Mouse (Mus musculus) kidney, postnatal 36 days (tissue): ENCODE measurements around the gene Gpr119.

ENCODE experiments used
- DNase-seq, 2 experiments: peaks; one replicate each; pipeline ENCODE4 v3.0.0; 2021 to 2022; ENCODE audit warnings: mixed read lengths in 2 of 2

Gene Gpr119

DNA sequence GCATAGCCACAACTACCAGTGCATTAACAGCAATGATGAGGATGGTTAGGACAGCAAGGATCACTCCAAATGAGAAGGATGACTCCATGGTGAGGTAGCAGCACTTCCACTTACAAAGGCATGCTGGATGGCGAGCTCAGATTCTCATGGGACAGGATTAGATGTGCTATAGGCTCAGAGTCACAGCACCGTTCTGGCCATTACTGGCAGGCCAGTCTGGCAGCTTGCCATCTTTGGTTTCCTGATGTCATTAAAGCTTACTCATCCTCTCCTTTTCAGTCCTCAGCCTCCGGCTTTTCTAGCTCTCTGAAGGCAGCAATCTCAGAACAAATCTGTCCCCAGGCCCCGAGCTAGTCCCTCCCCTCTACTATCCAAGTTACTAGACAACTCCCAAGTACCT lies at the start of gene Gpr119:
Gene Gpr119, minus strand, starts transcription at position 308 of the 400 bp plus-strand sequence.
- DNase-seq: peak in 1 of 2 experiments; percentile 3

DNA sequence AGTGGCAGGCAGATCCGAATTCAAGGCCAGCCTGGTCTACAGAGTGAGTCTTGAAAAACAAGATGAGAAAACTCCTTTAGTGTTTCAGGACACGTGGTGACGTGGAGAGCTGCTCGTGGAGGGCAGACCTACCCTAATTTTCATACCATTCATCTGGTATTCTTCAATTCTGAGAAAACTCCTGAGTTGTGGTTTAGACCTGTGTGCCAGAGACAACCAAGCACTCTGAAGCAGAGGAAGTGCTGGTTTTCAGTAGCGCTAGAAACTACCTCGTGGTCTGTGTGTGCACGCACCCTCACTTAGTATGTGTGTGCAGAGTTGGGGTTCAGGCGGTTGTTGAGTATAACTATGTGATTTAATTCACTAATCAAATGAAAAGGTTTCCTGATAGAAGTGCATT lies 38.6 kb upstream of the Gpr119 start:
- no peak for DNase-seq

DNA sequence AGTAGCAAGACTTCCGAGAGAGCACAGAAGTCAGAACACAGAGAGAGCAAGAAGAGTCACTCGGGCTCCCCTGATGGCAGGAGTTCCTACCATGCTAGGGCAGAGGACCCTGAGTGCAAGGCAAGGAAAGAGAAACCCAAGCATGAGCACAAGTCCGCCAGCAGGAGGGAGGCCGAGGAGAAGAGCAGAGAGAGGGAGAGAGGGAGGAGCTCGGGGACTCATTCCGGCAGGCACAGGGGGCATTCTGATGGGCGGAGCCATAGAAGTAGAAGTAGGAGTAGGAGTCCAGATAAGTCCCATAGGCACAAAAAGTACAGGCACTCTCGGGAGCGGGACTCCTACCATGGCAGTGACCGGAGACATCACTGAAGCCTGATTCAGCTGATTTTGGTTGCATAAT lies 35.4 kb upstream of the Gpr119 start:
- DNase-seq: no peak

DNA sequence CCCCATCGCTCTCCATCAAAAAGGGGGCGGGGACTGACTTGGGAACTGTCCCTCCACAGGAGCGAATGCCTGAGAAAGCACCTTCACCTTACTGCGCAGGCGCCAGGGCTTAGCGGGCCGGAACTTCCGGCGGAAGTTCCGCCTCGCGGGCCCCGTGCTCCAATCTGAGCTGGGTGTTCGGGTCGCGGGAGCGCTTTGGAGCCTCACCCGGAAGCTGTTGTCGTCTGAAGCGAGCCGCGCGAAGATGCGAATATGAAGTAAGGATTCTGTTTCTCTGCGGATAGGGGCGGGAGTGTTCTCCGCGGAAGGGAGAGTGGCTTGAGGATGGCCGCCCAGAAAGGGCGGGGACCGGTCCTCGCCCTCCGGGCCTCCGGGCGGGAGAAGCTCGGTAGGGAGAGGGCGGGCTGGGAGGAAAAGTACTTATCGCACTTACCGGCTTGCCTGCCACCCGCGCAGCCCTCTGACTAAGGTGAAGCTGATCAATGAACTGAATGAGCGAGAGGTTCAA lies 20.6 kb upstream of the Gpr119 start, which contains the start of gene Rbmx2:
Gene Rbmx2, plus strand, starts transcription at position 141 of the 508 bp plus-strand sequence.
- peak; percentile 89 to 91 for DNase-seq

DNA sequence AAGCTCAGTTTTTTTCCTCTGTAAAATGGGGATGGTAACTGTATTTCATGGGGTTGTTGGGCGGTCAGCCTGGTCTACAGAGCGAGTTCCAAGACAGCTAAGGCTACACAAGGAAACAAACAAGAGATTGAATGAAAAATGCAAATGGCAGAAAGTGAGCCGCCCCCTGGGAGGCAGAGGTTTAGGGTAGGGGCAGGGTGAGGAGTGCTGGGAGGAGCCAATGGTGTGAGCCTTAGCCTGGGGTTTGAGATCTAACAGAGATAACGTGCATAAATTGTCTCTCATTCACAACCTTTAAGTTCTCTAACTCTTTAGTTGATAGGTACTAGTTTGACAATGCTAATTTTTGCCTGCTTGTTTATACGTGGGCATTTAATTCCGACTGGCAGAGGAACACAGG lies 20.2 kb upstream of the Gpr119 start:
- DNase-seq: no peak

DNA sequence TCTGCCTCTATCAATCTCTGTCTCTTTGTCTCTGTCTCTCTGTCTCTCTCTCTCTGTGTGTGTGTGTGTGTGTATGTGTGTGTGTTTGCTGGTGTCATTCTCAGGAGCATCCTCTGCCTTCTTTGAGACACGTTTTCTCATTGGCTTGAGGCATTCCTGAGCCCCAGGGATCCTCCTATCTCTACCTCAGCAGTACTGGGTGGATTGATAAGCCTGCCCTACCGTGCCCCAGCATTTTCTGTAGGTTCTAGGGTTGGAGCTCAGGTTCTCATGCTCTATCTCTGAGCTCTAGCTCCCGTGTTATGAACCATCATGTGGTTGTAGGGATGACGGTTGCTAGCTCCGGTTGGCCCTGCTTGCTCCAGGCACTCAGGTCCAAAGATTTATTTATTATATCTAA lies 9.6 kb upstream of the Gpr119 start:
- DNase-seq: no peak

DNA sequence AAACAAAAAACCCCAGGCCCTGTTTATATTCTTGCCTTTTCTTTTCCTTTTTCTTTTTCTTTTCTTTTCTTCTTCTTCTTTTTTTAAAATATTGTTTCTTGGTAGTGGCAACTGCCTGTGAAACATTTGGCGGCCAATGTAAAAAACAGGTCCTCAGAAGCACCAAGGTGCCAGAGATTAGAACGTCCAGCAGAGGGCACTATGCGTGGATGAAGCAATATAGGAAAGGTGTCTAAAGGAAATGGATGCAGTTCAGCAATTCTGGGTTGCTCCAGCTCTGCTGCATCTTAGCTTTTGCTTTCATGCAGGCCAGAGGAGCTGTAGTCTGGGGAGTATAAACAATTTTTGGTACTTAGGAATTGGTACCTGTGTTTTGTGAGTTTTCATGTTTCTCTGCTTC lies 9.2 kb upstream of the Gpr119 start:
- DNase-seq: peak; percentile 29 to 73

DNA sequence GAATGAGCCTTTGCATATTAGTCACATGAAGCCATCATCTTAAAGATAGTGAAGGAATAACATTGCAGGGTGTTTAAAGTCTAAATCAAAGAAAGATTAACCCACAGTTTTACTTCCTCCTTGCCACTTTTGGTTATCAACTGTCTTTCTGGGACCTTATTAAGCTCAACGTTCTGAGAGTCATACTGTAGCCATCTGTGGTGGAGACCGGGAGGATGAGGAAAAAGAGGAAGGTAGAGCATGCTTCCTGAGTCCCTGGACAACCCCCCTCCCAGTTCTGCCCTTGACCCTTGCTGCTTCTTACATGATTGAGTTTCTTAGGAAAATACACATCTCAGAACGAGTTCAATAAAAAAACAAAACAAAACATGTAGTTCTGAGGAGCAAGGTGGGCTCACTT lies 2.6 kb downstream of the Gpr119 start:
- no peak for DNase-seq

DNA sequence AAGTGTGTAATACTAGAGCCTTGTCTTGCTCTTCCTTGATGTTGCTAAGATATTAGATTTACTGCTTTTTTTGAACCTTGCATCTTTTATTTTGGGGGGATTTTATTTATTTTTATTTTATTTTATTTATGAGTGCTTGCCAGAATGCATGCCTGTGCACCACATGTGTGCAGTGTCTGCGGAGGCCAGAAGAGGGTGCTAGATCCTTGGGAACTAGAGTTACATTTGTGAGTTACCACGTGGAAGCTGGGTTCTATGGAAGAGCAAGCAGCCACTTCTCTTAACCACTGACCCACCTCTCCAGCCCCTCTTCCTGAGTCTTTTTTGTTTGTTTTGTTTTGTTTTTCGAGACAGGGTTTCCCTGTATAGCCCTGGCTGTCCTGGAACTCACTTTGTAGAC lies 4.7 kb downstream of the Gpr119 start:
- no peak for DNase-seq

DNA sequence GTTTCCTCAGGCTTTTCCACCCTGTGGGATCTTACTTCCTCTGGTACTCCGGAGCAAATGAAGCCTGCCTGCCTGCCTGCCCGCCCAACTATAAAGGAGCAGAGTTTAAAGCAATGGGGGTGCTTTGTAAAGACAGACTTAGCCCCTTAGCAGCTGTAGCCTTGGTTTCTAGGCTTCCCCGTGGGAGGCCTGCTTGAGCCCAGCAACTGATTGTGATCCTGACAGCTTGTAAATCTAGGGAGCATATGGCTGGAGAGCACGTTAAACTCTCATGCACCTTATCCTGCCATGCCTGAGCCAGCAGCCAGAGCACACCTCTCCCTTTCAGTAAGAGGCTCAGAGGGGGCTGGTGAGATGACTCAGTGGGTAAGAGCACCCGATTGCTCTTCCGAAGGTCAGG lies 7.5 kb downstream of the Gpr119 start:
- DNase-seq: no peak

DNA sequence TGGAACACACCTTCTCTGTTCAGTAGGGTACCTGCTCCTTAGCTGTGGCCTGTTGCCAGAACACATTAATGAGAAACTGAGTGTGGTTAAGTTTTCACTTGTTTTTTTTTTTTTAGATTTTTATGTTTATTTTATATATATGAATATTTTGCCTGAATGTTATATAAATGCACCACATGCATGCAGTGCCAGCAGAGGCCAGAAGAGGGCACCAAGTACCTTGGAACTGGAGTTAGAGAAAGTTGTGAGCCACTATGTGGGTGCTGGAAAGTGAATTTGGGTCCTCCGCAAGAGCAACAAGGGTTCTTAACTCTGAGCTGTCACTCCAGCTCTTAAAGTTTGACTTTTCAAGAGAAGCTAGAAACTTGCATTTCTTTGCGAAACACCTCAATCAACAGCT lies 30.2 kb downstream of the Gpr119 start:
- peak; percentile 29 to 62 for DNase-seq

DNA sequence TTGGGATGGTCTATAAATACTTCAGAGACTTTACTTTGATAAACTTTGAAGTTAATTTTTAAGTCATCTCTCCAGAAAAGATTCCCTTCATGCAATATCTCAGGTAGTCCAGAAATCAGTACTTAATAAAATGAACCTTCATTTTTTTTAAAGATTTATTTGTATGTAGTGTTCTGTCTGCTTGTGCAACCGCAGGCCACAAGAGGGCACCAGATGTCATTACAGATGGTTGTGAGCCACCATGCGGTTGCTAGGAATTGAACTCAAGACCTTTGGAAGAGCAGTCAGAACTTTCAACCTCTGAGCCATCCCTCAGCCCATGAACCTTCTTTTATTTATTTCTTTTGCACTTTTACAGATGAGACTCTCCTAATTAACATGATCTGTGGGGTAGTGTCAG lies 37.2 kb downstream of the Gpr119 start:
- peak in 1 of 2 experiments; percentile 15 for DNase-seq

DNA sequence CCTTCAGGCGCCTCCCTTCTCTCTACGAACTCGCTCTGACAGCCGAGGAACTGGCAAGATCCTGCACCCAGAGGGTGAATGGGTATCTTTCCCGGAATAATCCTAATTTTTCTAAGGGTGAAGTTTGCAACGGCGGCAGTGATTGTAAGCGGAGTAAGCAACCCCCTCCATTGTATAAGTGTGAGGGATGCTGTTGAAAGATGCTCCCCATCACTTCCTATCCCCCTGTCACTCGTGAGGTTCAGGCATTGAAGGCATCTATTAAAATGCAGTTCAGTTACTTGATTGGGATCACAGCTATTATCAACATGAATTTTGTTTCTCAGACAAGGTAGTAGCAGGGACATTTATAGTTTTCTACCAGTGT lies 50.2 kb downstream of the Gpr119 start:
- no peak for DNase-seq

DNA sequence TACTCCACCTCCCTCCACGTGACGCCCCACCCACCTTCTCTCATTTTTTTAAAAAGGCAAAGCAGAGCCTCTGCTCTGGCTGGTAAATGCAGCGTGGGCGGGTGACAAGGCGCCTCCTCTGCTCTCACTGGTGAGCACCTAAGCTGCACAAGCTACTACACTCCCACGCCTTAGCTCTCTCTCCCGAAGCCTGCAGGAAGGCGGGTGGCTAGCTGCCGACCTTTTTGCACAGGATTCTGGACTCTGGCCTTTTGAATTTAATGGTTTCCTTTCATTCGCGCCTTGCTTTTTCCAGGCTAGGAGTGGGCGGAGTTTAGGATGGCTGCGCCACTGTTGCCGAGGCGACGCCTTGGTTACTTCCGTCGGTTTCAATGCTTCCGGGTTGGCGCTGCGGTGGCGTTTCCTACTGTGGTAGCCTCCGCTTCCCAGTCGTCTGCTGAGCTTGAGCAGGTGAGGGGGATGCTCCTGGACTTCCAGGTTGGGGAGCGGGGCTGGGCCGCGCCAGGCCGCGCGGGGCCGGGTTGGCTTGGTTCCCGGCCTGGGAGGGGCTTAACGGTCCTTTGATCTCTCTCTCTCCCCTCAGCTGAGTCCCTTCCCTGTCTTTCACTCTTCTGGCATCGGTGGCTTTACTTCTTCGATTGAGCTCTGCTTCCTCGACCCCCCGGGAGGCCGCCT lies 50.8 kb downstream of the Gpr119 start, which contains the start of gene Slc25a14:
Gene Slc25a14, plus strand, starts transcription at position 35 of the 675 bp plus-strand sequence.
- DNase-seq: peak; percentile 88 to 89

DNA sequence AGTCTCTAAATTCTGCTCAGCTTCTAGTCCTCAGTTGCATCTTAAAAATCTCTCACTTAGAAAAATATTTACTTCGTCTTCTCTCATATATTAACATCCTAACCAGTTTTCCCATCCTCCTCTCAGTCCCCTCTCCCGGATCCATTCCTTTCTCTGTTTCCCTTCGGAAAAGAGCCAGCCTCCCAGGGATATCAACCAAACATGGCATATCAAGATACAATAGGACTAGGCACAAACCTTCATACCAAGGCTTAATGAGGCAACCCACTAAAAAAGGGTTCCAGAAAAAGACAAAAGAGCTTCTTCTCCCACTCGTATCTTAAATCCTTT lies 51.3 kb downstream of the Gpr119 start:
- DNase-seq: no peak
